Mouse (Mus musculus) midbrain, postnatal 0 days (tissue): ENCODE results near the gene Pbx1. TPM values are rescaled to one million over a fixed set of nuclear protein-coding genes. Genes with fewer than 3 reads are reported as not detected.
"Not testable (repeated sequence)": the region's sequence is repeated elsewhere in the genome, so short reads cannot be mapped to it uniquely, and the experiment has no call there.

Experiments used
- ATAC-seq: fragments of 200-750 bp; cut with Nextera tagmentation; 2 replicates; pipeline ENCODE4 v1.8.0; 2017; ENCODE audit warnings: moderate number of reproducible peaks, mild to moderate bottlenecking, moderate TSS enrichment, moderate library complexity; ENCODE audit not compliant: low FRiP score
- DNase-seq: peaks from one replicate; pipeline ENCODE4 v3.0.0-alpha.2; 2015; ENCODE audit warnings: low spot score
- H3K27ac ChIP-seq: fragments of 300-500 bp; sonication (generic); 2 replicates; pipeline ENCODE4 v1.5.1; 2014; ENCODE audit warnings: low read depth, mild to moderate bottlenecking, low read length, mixed read lengths
- H3K27me3 ChIP-seq: fragments of 300-500 bp; sonication (generic); 2 replicates; pipeline ENCODE4 v1.6.1; 2014; ENCODE audit warnings: low read length, control low read depth, mixed read lengths; ENCODE audit not compliant: insufficient read depth
- H3K36me3 ChIP-seq: fragments of 300-500 bp; sonication (generic); 2 replicates; pipeline ENCODE4 v1.6.1; 2014; ENCODE audit warnings: low read length, control low read depth, mixed read lengths; ENCODE audit not compliant: insufficient read depth
- H3K4me1 ChIP-seq: fragments of 300-500 bp; sonication (generic); 2 replicates; pipeline ENCODE4 v1.6.1; 2014; ENCODE audit warnings: mild to moderate bottlenecking, control low read depth, antibody characterized with exemption, low read length, mixed read lengths; ENCODE audit not compliant: insufficient read depth
- H3K4me2 ChIP-seq: fragments of 300-500 bp; sonication (generic); 2 replicates; pipeline ENCODE4 v1.6.1; 2014; ENCODE audit warnings: low read depth, mild to moderate bottlenecking, low read length, mixed read lengths; ENCODE audit not compliant: poor library complexity, severe bottlenecking
- H3K4me3 ChIP-seq: fragments of 300-500 bp; sonication (generic); 2 replicates; pipeline ENCODE4 v1.5.1; 2014; ENCODE audit warnings: low read depth, mild to moderate bottlenecking, low read length, moderate library complexity
- H3K9ac ChIP-seq: fragments of 300-500 bp; sonication (generic); replicated peaks from 2 replicates; pipeline ENCODE4 v1.6.1; 2014; ENCODE audit warnings: mild to moderate bottlenecking, low read length, moderate library complexity, mixed read lengths; ENCODE audit not compliant: poor library complexity, severe bottlenecking
- H3K9me3 ChIP-seq: fragments of 300-500 bp; sonication (generic); 2 replicates; pipeline ENCODE4 v1.6.1; 2016; ENCODE audit warnings: low read length, control low read depth
- CTCF ChIP-seq: IDR thresholded peaks from 2 replicates; pipeline ENCODE4 v1.5.1; 2016; ENCODE audit warnings: antibody characterized with exemption, mild to moderate bottlenecking
- WGBS: fragments of 180-500 bp; shearing (Covaris S2); extraction: QIAGEN DNeasy Blood & Tissue Kit; methylation state at CpG from one replicate; pipeline ENCODE4 v1.1.7; 2014; 5-methylcytosine and 5-hydroxymethylcytosine counted together
- polyA plus RNA-seq: library from polyadenylated mRNA; unstranded; fragments of >200 nt; fragmentation: Nextera tagmentation; extraction: Ambion mirVana; gene quantifications from 2 replicates; pipeline ENCODE4 v1.2.1, GENCODE M21; 2015
- total RNA-seq: library from RNA; depleted of rRNA; stranded (reverse); fragments of >200 nt; gene quantifications from 2 replicates; pipeline ENCODE4 v1.2.3, GENCODE M21; 2014; rRNA removed

Gene Pbx1
- total RNA-seq (83.4 and 104 TPM in 2 replicates), polyA plus RNA-seq (50.6 and 57.6 TPM in 2 replicates)

GRCm38 (mm10) chr1:168432232-168432280, at the start of gene Pbx1:
Gene Pbx1, minus strand, starts transcription at chr1:168432270.
- H3K36me3 ChIP-seq, H3K9me3 ChIP-seq, ATAC-seq, H3K4me1 ChIP-seq, H3K27me3 ChIP-seq, DNase-seq: not testable (repeated sequence)
- peak within 1 kb of the TSS; percentile 97 for H3K9ac ChIP-seq
- peak within 1 kb of the TSS; percentile 71 for H3K4me3 ChIP-seq
- peak within 1 kb of the TSS; percentile 69 for H3K4me2 ChIP-seq
- peak within 1 kb of the TSS; percentile 98 for H3K27ac ChIP-seq

GRCm38 (mm10) chr1:168479626-168480025, 47.6 kb upstream of the Pbx1 start:
- no peak for TF ChIP-seq CTCF
- no peak overlapping the region for H3K4me3 ChIP-seq
- H3K27me3 ChIP-seq = no peaks in the 10 kb centered on the region
- DNase-seq (no peak), ATAC-seq (no peak)
- no peak overlapping the region for H3K27ac ChIP-seq
- WGBS = 86% methylated on average over 8 of the region's 8 CpGs
- no peak overlapping the region for H3K9ac ChIP-seq
- no peak overlapping the region for H3K4me2 ChIP-seq
- H3K4me1 ChIP-seq = peaks cover 7% of the 10 kb centered on the region; the same call in 1 of the 2 replicates
- no peaks in the 10 kb centered on the region for H3K9me3 ChIP-seq
- no peaks in the 10 kb centered on the region for H3K36me3 ChIP-seq

- no peak overlapping the region for H3K4me2 ChIP-seq
- no peaks in the 10 kb centered on the region for H3K27me3 ChIP-seq
- no peaks in the 10 kb centered on the region for H3K36me3 ChIP-seq
- H3K4me1 ChIP-seq = peaks cover 7% of the 10 kb centered on the region; the same call in 1 of the 2 replicates
- no peak overlapping the region for H3K9ac ChIP-seq
- no peak overlapping the region for H3K27ac ChIP-seq
- no peak for ATAC-seq
- H3K4me3 ChIP-seq = no peak overlapping the region
- no peak for DNase-seq
- peak; percentile 26; the same call in 1 of the 2 replicates for TF ChIP-seq CTCF
- H3K9me3 ChIP-seq = no peaks in the 10 kb centered on the region
- 78% methylated on average over 2 of the region's 2 CpGs for WGBS
Observed at GRCm38 (mm10) chr1:168478829-168479228, 46.8 kb upstream of the Pbx1 start.

GRCm38 (mm10) chr1:168476917-168477316, 44.8 kb upstream of the Pbx1 start:
- Histone ChIP-seq H3K27me3 (no peaks in the 10 kb centered on the region), H3K4me1 (peaks cover 7% of the 10 kb centered on the region; the same call in 1 of the 2 replicates), H3K4me2 (no peak overlapping the region), H3K9ac (no peak overlapping the region), H3K27ac (no peak overlapping the region), H3K36me3 (no peaks in the 10 kb centered on the region), H3K4me3 (no peak overlapping the region), H3K9me3 (no peaks in the 10 kb centered on the region)
- DNase-seq (no peak), ATAC-seq (no peak)
- TF ChIP-seq CTCF = no peak
- 31% methylated on average over 3 of the region's 3 CpGs for WGBS

GRCm38 (mm10) chr1:168476216-168476897, 44.3 kb upstream of the Pbx1 start:
- no peak overlapping the region for H3K4me3 ChIP-seq
- H3K27me3 ChIP-seq = no peaks in the 10 kb centered on the region
- no peaks in the 10 kb centered on the region for H3K9me3 ChIP-seq
- H3K4me2 ChIP-seq = no peak overlapping the region
- 41% methylated on average over 14 of the region's 14 CpGs for whole genome bisulfite sequencing
- H3K27ac ChIP-seq = no peak overlapping the region
- ATAC-seq (peak; percentile 31; the same call in 1 of the 2 replicates), DNase-seq (peak; percentile 60)
- H3K4me1 ChIP-seq = peaks cover 7% of the 10 kb centered on the region; the same call in 1 of the 2 replicates
- H3K36me3 ChIP-seq = no peaks in the 10 kb centered on the region
- 0 out of 2 replicates have a peak overlapping the region, but pooled peaks have one; percentile 19 for H3K9ac ChIP-seq
- no peak for TF ChIP-seq CTCF

DNA sequence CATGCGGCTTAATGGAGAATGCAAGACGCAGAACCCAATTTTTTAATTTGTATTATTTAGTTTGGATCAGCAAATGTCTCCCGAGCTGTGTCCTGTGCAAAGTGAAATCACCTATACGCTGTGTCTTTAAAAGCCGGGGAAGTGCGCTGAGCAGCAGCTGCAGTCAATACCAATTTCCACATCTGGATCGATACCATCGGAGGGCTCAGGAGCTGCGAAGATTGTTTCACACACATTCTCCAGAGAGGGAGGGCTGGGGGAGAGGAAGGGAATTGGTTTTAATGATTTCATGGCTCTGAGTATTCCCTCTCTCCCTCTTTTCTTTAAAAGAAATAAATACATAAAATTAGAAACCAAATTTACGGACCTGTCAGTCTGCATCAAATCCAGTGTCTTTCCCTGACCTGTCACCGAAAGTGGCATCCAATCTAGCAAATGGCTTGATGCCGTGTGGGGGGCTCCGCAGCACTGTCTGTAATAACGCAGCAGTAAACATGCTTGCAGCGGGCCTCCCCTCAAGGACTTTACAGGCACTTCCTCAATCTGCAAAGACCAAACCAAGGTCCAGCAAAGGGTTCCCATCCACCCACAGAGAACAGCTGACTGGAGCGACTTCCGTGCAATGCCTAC, 43.6 kb upstream of the Pbx1 start:
- Histone ChIP-seq H3K9ac (0 out of 2 replicates have a peak overlapping the region, but pooled peaks have one; percentile 19), H3K27ac (no peak overlapping the region), H3K27me3 (no peaks in the 10 kb centered on the region), H3K4me1 (peaks cover 7% of the 10 kb centered on the region; the same call in 1 of the 2 replicates), H3K4me2 (no peak overlapping the region), H3K9me3 (no peaks in the 10 kb centered on the region), H3K36me3 (no peaks in the 10 kb centered on the region), H3K4me3 (no peak overlapping the region)
- DNase-seq = peak; percentile 27
- TF ChIP-seq CTCF = no peak
- 66% methylated on average over 17 of the region's 17 CpGs for WGBS
- ATAC-seq = no peak
